9 mouse cellular contexts compared by ENCODE assay signal in the genomic region with DNA sequence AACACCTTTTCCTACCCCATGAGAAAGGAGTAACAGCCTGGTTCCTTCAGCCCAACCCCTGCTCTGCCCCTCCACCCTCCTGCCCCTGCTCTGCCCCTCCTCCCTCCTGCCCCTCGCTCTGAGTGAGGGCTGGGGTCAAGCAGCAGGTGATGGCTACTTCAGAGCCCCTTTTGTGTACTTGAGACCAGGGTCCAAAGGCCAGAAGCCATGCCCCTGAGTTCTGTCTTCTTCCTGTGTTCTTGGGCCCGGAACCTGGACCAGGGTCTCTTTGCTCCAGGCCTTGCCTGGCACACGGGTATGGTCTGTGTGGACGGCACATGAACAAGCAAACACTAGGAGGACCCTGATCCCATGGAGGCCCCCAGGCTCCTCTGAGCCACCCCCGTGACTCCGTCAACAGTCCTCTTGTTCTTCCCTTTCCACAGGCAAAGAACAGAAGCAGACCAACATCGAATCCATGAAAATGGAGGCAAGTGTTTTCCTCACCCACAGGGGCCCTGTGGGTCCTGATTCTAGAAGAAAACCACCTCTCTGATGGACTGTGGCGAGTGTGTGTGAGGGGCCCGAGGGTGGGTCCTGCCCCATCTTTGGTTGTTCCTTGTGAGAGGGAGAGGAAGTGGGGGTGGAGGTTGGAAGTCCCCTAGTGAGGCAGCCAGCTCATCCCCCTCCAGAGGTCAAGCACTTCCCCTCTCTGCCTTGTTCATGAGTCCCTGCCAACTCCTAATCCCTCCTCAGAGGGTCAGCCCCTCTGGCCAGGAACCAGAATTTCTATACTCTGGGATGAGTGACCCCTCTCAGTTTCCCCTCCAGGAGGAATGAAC.
DNase-seq lines count a peak whose midpoint lies in the region; ATAC-seq lines count a peak whose summit lies in the region.
"Had no signal": no experiment of that assay in that cellular context is flagged by ENCODE, and none has a peak within 500 bp of the region (broad histone marks: within the 10 kb centered on the region; RNA-seq: fewer than 3 reads in every experiment).

No protein-coding gene starts in this region.

- no peak for DNase-seq in embryonic facial prominence, embryonic 10.5 days (ENCODE audit: low spot score)
- no peak for DNase-seq in frontal cortex, postnatal 10 days (ENCODE audit: low spot score in 2 of 2)
- DNase-seq in frontal cortex, postnatal 36 days (ENCODE audit: low spot score in 2 of 2), result no peak

- 0 out of 4 replicates have a peak overlapping the region, but pooled peaks have one; percentile 14 to 64 for H3K27ac ChIP-seq in heart, embryonic 14.5 days (replicated peaks in 1 of 2; ENCODE audit: control insufficient read depth in 1 of 2, insufficient read depth in 1 of 2, low read depth in 2 of 2, low read length in 2 of 2)
- H3K27ac ChIP-seq in heart, embryonic 11.5 days (ENCODE audit: low read depth, low read length), result no peak overlapping the region
- H3K27ac ChIP-seq in midbrain, embryonic 16.5 days (ENCODE audit: low read length), result no peak overlapping the region
- H3K27ac ChIP-seq in midbrain, embryonic 13.5 days, result no peak overlapping the region
- H3K27ac ChIP-seq in embryonic facial prominence, embryonic 10.5 days (replicated peaks), result peak overlapping the region; percentile 51; the same call in 1 of the 2 replicates
- H3K27ac ChIP-seq: limb, embryonic 13.5 days had no signal

- 75% methylated on average over 9 of the region's 9 CpGs for WGBS in heart, embryonic 14.5 days
- 77% methylated on average over 9 of the region's 9 CpGs for WGBS in heart, embryonic 11.5 days (ENCODE audit: insufficient replicate concordance)
- WGBS in midbrain, embryonic 16.5 days, result 76% methylated on average over 9 of the region's 9 CpGs
- WGBS in midbrain, embryonic 13.5 days, result 82% methylated on average over 9 of the region's 9 CpGs
- 47% methylated on average over 9 of the region's 9 CpGs for WGBS in embryonic facial prominence, embryonic 10.5 days

- no peaks in the 10 kb centered on the region for H3K9me3 ChIP-seq in heart, embryonic 14.5 days (ENCODE audit: control insufficient read depth, low read length)
- no peaks in the 10 kb centered on the region for H3K9me3 ChIP-seq in heart, embryonic 11.5 days (replicated peaks; ENCODE audit: control insufficient read depth, low read length)
- H3K9me3 ChIP-seq in midbrain, embryonic 16.5 days (replicated peaks; ENCODE audit: control insufficient read depth, low read length, poor library complexity, severe bottlenecking), result no peaks in the 10 kb centered on the region
- H3K9me3 ChIP-seq in midbrain, embryonic 13.5 days, result no peaks in the 10 kb centered on the region
- H3K9me3 ChIP-seq in embryonic facial prominence, embryonic 10.5 days, result no peaks in the 10 kb centered on the region
- H3K9me3 ChIP-seq: limb, embryonic 13.5 days had no signal

- no peak overlapping the region for H3K4me2 ChIP-seq in heart, embryonic 14.5 days (ENCODE audit: low read length)
- H3K4me2 ChIP-seq in heart, embryonic 11.5 days, result no peak overlapping the region
- no peak overlapping the region for H3K4me2 ChIP-seq in midbrain, embryonic 16.5 days (ENCODE audit: low read length)
- H3K4me2 ChIP-seq in midbrain, embryonic 13.5 days (replicated peaks), result no peak overlapping the region
- H3K4me2 ChIP-seq: limb, embryonic 13.5 days had no signal

- H3K9ac ChIP-seq in heart, embryonic 14.5 days (ENCODE audit: low read length), result no peak overlapping the region
- H3K9ac ChIP-seq in heart, embryonic 11.5 days (ENCODE audit: low read depth, low read length), result no peak overlapping the region
- 0 out of 2 replicates have a peak overlapping the region, but pooled peaks have one; percentile 3 for H3K9ac ChIP-seq in midbrain, embryonic 16.5 days (ENCODE audit: low read depth, low read length)
- H3K9ac ChIP-seq in midbrain, embryonic 13.5 days (replicated peaks), result no peak overlapping the region

- peaks cover 44 to 74% of the 10 kb centered on the region in 2 experiments for H3K4me1 ChIP-seq in heart, embryonic 14.5 days (ENCODE audit: control insufficient read depth in 2 of 2, insufficient read depth in 2 of 2, low read length in 2 of 2)
- H3K4me1 ChIP-seq in heart, embryonic 11.5 days (ENCODE audit: control insufficient read depth, insufficient read depth, low read length), result peaks cover 56% of the 10 kb centered on the region
- H3K4me1 ChIP-seq in midbrain, embryonic 16.5 days (ENCODE audit: control insufficient read depth, insufficient read depth, low read length), result peaks cover 5% of the 10 kb centered on the region
- H3K4me1 ChIP-seq in midbrain, embryonic 13.5 days (replicated peaks), result peaks cover 13% of the 10 kb centered on the region
- H3K4me1 ChIP-seq in embryonic facial prominence, embryonic 10.5 days, result peaks cover 47% of the 10 kb centered on the region

- no peak overlapping the region for H3K4me3 ChIP-seq in heart, embryonic 14.5 days (ENCODE audit: control insufficient read depth in 1 of 2, insufficient read depth in 1 of 2, low read depth in 1 of 2, low read length in 2 of 2)
- no peak overlapping the region for H3K4me3 ChIP-seq in heart, embryonic 11.5 days (ENCODE audit: low read depth, low read length)
- H3K4me3 ChIP-seq in midbrain, embryonic 16.5 days (ENCODE audit: low read depth, low read length), result no peak overlapping the region
- no peak overlapping the region for H3K4me3 ChIP-seq in midbrain, embryonic 13.5 days (replicated peaks)
- H3K4me3 ChIP-seq in embryonic facial prominence, embryonic 10.5 days, result no peak overlapping the region
- H3K4me3 ChIP-seq: limb, embryonic 13.5 days had no signal

- H3K27me3 ChIP-seq in heart, embryonic 14.5 days (ENCODE audit: control insufficient read depth, insufficient read depth, low read length), result no peaks in the 10 kb centered on the region
- H3K27me3 ChIP-seq in heart, embryonic 11.5 days (ENCODE audit: control insufficient read depth, insufficient read depth, low read length), result no peaks in the 10 kb centered on the region
- H3K27me3 ChIP-seq in midbrain, embryonic 16.5 days (ENCODE audit: control insufficient read depth, insufficient read depth, low read depth, low read length), result no peaks in the 10 kb centered on the region
- H3K27me3 ChIP-seq in midbrain, embryonic 13.5 days, result peaks cover 2% of the 10 kb centered on the region; the same call in 1 of the 2 replicates
- peaks cover 22% of the 10 kb centered on the region for H3K27me3 ChIP-seq in embryonic facial prominence, embryonic 10.5 days (replicated peaks; ENCODE audit: low read depth, poor library complexity, severe bottlenecking)
- H3K27me3 ChIP-seq: limb, embryonic 13.5 days had no signal

- ATAC-seq in heart, embryonic 14.5 days (ENCODE audit: insufficient number of reproducible peaks, insufficient read depth, low FRiP score, low read depth), result no peak
- ATAC-seq in heart, embryonic 11.5 days (replicated peaks; ENCODE audit: insufficient number of reproducible peaks, low FRiP score, low TSS enrichment), result no peak
- ATAC-seq in midbrain, embryonic 16.5 days, result no peak
- no peak for ATAC-seq in midbrain, embryonic 13.5 days
- peak; percentile 62 for ATAC-seq in monocyte, adult 5-6 weeks (replicated peaks; ENCODE audit: insufficient number of reproducible peaks, low FRiP score, low TSS enrichment, poor library complexity, severe bottlenecking)

- peaks cover 66% of the 10 kb centered on the region for H3K36me3 ChIP-seq in heart, embryonic 14.5 days (ENCODE audit: control insufficient read depth, insufficient read depth, low read length)
- no peaks in the 10 kb centered on the region; the same call in 1 of the 2 replicates for H3K36me3 ChIP-seq in heart, embryonic 11.5 days (ENCODE audit: control insufficient read depth, insufficient read depth, low read length)
- H3K36me3 ChIP-seq in midbrain, embryonic 16.5 days (ENCODE audit: control insufficient read depth, insufficient read depth, low read length), result peaks cover 24% of the 10 kb centered on the region
- peaks cover 51% of the 10 kb centered on the region for H3K36me3 ChIP-seq in midbrain, embryonic 13.5 days
- peaks cover 47% of the 10 kb centered on the region for H3K36me3 ChIP-seq in embryonic facial prominence, embryonic 10.5 days (replicated peaks)

Comparison
In these comparisons a context has a peak if more than half of its experiments do, and no peak if none do; other contexts are left out.
1. H3K27ac ChIP-seq: peak in heart, embryonic 14.5 days (2 of 2) and embryonic facial prominence, embryonic 10.5 days (single experiment); none in heart, embryonic 11.5 days (single experiment), midbrain, embryonic 16.5 days (single experiment) and midbrain, embryonic 13.5 days (single experiment).